Mouse (Mus musculus): ENCODE measurements around the gene Ghrh. TPM values are rescaled to one million over a fixed set of nuclear protein-coding genes. Genes with fewer than 3 reads are reported as not detected.

Ghrh gene
- total and polyA plus RNA-seq, 3 experiments: 0.76 TPM; not detected in 2

GRCm38 (mm10) chr2:157308273-157308917 is 38.9 kb downstream of the Ghrh start:
- Histone ChIP-seq H3K36me3 (replicated peaks) (peaks cover 97% of the 10 kb centered on the region), H3K9me3 (replicated peaks) (no peaks in the 10 kb centered on the region), H3K4me1 (ENCODE audit: insufficient read depth, low read depth, low read length) (no peaks in the 10 kb centered on the region), H3K4me3 (ENCODE audit: low read depth, low read length) (no peak overlapping the region), H3K27me3 (ENCODE audit: insufficient read depth, low read length) (no peaks in the 10 kb centered on the region)
- no peak for ATAC-seq (ENCODE audit: extremely low read depth, insufficient number of reproducible peaks, low FRiP score, poor library complexity, severe bottlenecking)
- no peak for TF ChIP-seq POLR2AphosphoS5 (IDR thresholded peaks at IDR 0.05; ENCODE audit: insufficient replicate concordance, low read depth, low read length)
- TF ChIP-seq TAL1 (conservative IDR thresholded peaks at IDR 0.05; ENCODE audit: low read depth, low read length): no peak
- TF ChIP-seq CTCF (IDR thresholded peaks at IDR 0.05; ENCODE audit: low read depth, low read length): no peak
- no peak for TF ChIP-seq GATA2 (IDR thresholded peaks at IDR 0.05; ENCODE audit: borderline replicate concordance, low read depth, low read length)
- no peak for TF ChIP-seq GATA1 (IDR thresholded peaks at IDR 0.05; ENCODE audit: borderline replicate concordance, low read length)
- no peak for DNase-seq (ENCODE audit: low spot score)

GRCm38 (mm10) chr2:157307715-157308265 is 39.5 kb downstream of the Ghrh start:
- H3K27me3 ChIP-seq (ENCODE audit: insufficient read depth, low read length): no peaks in the 10 kb centered on the region
- peaks cover 97% of the 10 kb centered on the region for H3K36me3 ChIP-seq (replicated peaks)
- no peak overlapping the region for H3K4me3 ChIP-seq (ENCODE audit: low read depth, low read length)
- DNase-seq (ENCODE audit: low spot score) (no peak), ATAC-seq (ENCODE audit: extremely low read depth, insufficient number of reproducible peaks, low FRiP score, poor library complexity, severe bottlenecking) (no peak)
- H3K9me3 ChIP-seq (replicated peaks): no peaks in the 10 kb centered on the region
- TF ChIP-seq GATA2 (IDR thresholded peaks at IDR 0.05; ENCODE audit: borderline replicate concordance, low read depth, low read length) (no peak), POLR2AphosphoS5 (IDR thresholded peaks at IDR 0.05; ENCODE audit: insufficient replicate concordance, low read depth, low read length) (no peak), TAL1 (conservative IDR thresholded peaks at IDR 0.05; ENCODE audit: low read depth, low read length) (no peak), CTCF (IDR thresholded peaks at IDR 0.05; ENCODE audit: low read depth, low read length) (no peak), GATA1 (IDR thresholded peaks at IDR 0.05; ENCODE audit: borderline replicate concordance, low read length) (no peak)
- no peaks in the 10 kb centered on the region for H3K4me1 ChIP-seq (ENCODE audit: insufficient read depth, low read depth, low read length)

- no peaks in the 10 kb centered on the region for H3K27me3 ChIP-seq (ENCODE audit: insufficient read depth, low read length)
- TF ChIP-seq CTCF (IDR thresholded peaks at IDR 0.05; ENCODE audit: low read depth, low read length) (no peak), POLR2AphosphoS5 (IDR thresholded peaks at IDR 0.05; ENCODE audit: insufficient replicate concordance, low read depth, low read length) (no peak), GATA1 (IDR thresholded peaks at IDR 0.05; ENCODE audit: borderline replicate concordance, low read length) (no peak), GATA2 (IDR thresholded peaks at IDR 0.05; ENCODE audit: borderline replicate concordance, low read depth, low read length) (no peak), TAL1 (conservative IDR thresholded peaks at IDR 0.05; ENCODE audit: low read depth, low read length) (no peak)
- H3K4me3 ChIP-seq (ENCODE audit: low read depth, low read length): no peak overlapping the region
- DNase-seq (ENCODE audit: low spot score) (no peak), ATAC-seq (ENCODE audit: extremely low read depth, insufficient number of reproducible peaks, low FRiP score, poor library complexity, severe bottlenecking) (no peak)
- H3K36me3 ChIP-seq (replicated peaks): peaks cover 94% of the 10 kb centered on the region
- no peaks in the 10 kb centered on the region for H3K4me1 ChIP-seq (ENCODE audit: insufficient read depth, low read depth, low read length)
- H3K9me3 ChIP-seq (replicated peaks): no peaks in the 10 kb centered on the region
Observed at GRCm38 (mm10) chr2:157306091-157307032, 40.9 kb downstream of the Ghrh start.

- no peak for TF ChIP-seq POLR2AphosphoS5 (IDR thresholded peaks at IDR 0.05; ENCODE audit: insufficient replicate concordance, low read depth, low read length)
- no peak for TF ChIP-seq GATA1 (IDR thresholded peaks at IDR 0.05; ENCODE audit: borderline replicate concordance, low read length)
- no peak for TF ChIP-seq GATA2 (IDR thresholded peaks at IDR 0.05; ENCODE audit: borderline replicate concordance, low read depth, low read length)
- no peak for TF ChIP-seq CTCF (IDR thresholded peaks at IDR 0.05; ENCODE audit: low read depth, low read length)
- no peak for TF ChIP-seq TAL1 (conservative IDR thresholded peaks at IDR 0.05; ENCODE audit: low read depth, low read length)
- Histone ChIP-seq H3K4me3 (ENCODE audit: low read depth, low read length) (no peak overlapping the region), H3K4me1 (ENCODE audit: insufficient read depth, low read depth, low read length) (no peaks in the 10 kb centered on the region), H3K9me3 (replicated peaks) (no peaks in the 10 kb centered on the region), H3K27me3 (ENCODE audit: insufficient read depth, low read length) (no peaks in the 10 kb centered on the region), H3K36me3 (replicated peaks) (peaks cover 90% of the 10 kb centered on the region)
- ATAC-seq (ENCODE audit: extremely low read depth, insufficient number of reproducible peaks, low FRiP score, poor library complexity, severe bottlenecking) (no peak), DNase-seq (ENCODE audit: low spot score) (no peak)
Observed at GRCm38 (mm10) chr2:157303096-157303495, 44.2 kb downstream of the Ghrh start.

GRCm38 (mm10) chr2:157300051-157300450 is 47.3 kb downstream of the Ghrh start:
- no peak for ATAC-seq (ENCODE audit: extremely low read depth, insufficient number of reproducible peaks, low FRiP score, poor library complexity, severe bottlenecking)

More at GRCm38 (mm10) chr2:157300051-157300450, 47.3 kb downstream of the Ghrh start:
- H3K4me1 ChIP-seq (ENCODE audit: insufficient read depth, low read depth, low read length): no peaks in the 10 kb centered on the region
- peaks cover 91% of the 10 kb centered on the region for H3K36me3 ChIP-seq (replicated peaks)
- H3K4me3 ChIP-seq (ENCODE audit: low read depth, low read length): no peak overlapping the region
- no peaks in the 10 kb centered on the region for H3K9me3 ChIP-seq (replicated peaks)
- TF ChIP-seq TAL1 (conservative IDR thresholded peaks at IDR 0.05; ENCODE audit: low read depth, low read length) (no peak), POLR2AphosphoS5 (IDR thresholded peaks at IDR 0.05; ENCODE audit: insufficient replicate concordance, low read depth, low read length) (no peak), CTCF (IDR thresholded peaks at IDR 0.05; ENCODE audit: low read depth, low read length) (no peak), GATA1 (IDR thresholded peaks at IDR 0.05; ENCODE audit: borderline replicate concordance, low read length) (no peak), GATA2 (IDR thresholded peaks at IDR 0.05; ENCODE audit: borderline replicate concordance, low read depth, low read length) (no peak)
- no peak for DNase-seq (ENCODE audit: low spot score)
- H3K27me3 ChIP-seq (ENCODE audit: insufficient read depth, low read length): no peaks in the 10 kb centered on the region

Data from G1E (cell line).